Mouse (Mus musculus): ENCODE data around the gene Mrfap1. TPM values are rescaled to one million over a fixed set of nuclear protein-coding genes. Genes with fewer than 3 reads are reported as not detected.
A peak's percentile ranks its signal among the peaks of the same experiment; 100 is the strongest.

Mrfap1 gene
- 343 and 355 TPM in 2 replicates for polyA plus RNA-seq (2012; rRNA removed)

GRCm38 (mm10) chr5:36796296-36797014, at the start of gene Mrfap1:
TSS of gene Mrfap1 (minus strand) at chr5:36796772.
- peak; percentile 83 to 95 for DNase-seq (ENCODE audit: extremely low spot score in 1 of 2, low spot score in 1 of 2)

- DNase-seq (ENCODE audit: extremely low spot score in 1 of 2, low spot score in 1 of 2): peak; percentile 51 to 67
Measured at GRCm38 (mm10) chr5:36844490-36844889, 47.9 kb upstream of the Mrfap1 start.

GRCm38 (mm10) chr5:36841701-36842100, 45.1 kb upstream of the Mrfap1 start:
- peak in 1 of 2 experiments; percentile 42 for DNase-seq (ENCODE audit: extremely low spot score in 1 of 2, low spot score in 1 of 2)

- DNase-seq (ENCODE audit: extremely low spot score in 1 of 2, low spot score in 1 of 2): no peak
Measured at GRCm38 (mm10) chr5:36840092-36840491, 43.5 kb upstream of the Mrfap1 start.

GRCm38 (mm10) chr5:36839602-36840001, 43.0 kb upstream of the Mrfap1 start:
- no peak for DNase-seq (ENCODE audit: extremely low spot score in 1 of 2, low spot score in 1 of 2)

GRCm38 (mm10) chr5:36839032-36839431, 42.5 kb upstream of the Mrfap1 start:
- DNase-seq (ENCODE audit: extremely low spot score in 1 of 2, low spot score in 1 of 2): peak; percentile 62 to 84

GRCm38 (mm10) chr5:36835933-36836332, 39.4 kb upstream of the Mrfap1 start:
- peak; percentile 53 to 90 for DNase-seq (ENCODE audit: extremely low spot score in 1 of 2, low spot score in 1 of 2)

GRCm38 (mm10) chr5:36831272-36831671, 34.7 kb upstream of the Mrfap1 start:
- peak; percentile 46 to 71 for DNase-seq (ENCODE audit: extremely low spot score in 1 of 2, low spot score in 1 of 2)

GRCm38 (mm10) chr5:36829913-36830879, 33.6 kb upstream of the Mrfap1 start, which contains the start of gene Man2b2:
TSS of gene Man2b2 (minus strand) at chr5:36830653.
- DNase-seq (ENCODE audit: extremely low spot score in 1 of 2, low spot score in 1 of 2): peak; percentile 76 to 94

GRCm38 (mm10) chr5:36829098-36829497, 32.5 kb upstream of the Mrfap1 start:
- no peak for DNase-seq (ENCODE audit: extremely low spot score in 1 of 2, low spot score in 1 of 2)

- no peak for DNase-seq (ENCODE audit: extremely low spot score in 1 of 2, low spot score in 1 of 2)
Measured at GRCm38 (mm10) chr5:36822907-36823306, 26.3 kb upstream of the Mrfap1 start.

GRCm38 (mm10) chr5:36820142-36820541, 23.6 kb upstream of the Mrfap1 start:
- peak in 1 of 2 experiments; percentile 79 for DNase-seq (ENCODE audit: extremely low spot score in 1 of 2, low spot score in 1 of 2)

GRCm38 (mm10) chr5:36819742-36820141, 23.2 kb upstream of the Mrfap1 start:
- DNase-seq (ENCODE audit: extremely low spot score in 1 of 2, low spot score in 1 of 2): no peak

- DNase-seq (ENCODE audit: extremely low spot score in 1 of 2, low spot score in 1 of 2): no peak
Measured at GRCm38 (mm10) chr5:36817738-36818137, 21.2 kb upstream of the Mrfap1 start.

- DNase-seq (ENCODE audit: extremely low spot score in 1 of 2, low spot score in 1 of 2): no peak
Measured at GRCm38 (mm10) chr5:36814554-36814953, 18.0 kb upstream of the Mrfap1 start.

- peak; percentile 33 to 86 for DNase-seq (ENCODE audit: extremely low spot score in 1 of 2, low spot score in 1 of 2)
Measured at GRCm38 (mm10) chr5:36811413-36811812, 14.8 kb upstream of the Mrfap1 start.

- DNase-seq (ENCODE audit: extremely low spot score in 1 of 2, low spot score in 1 of 2): no peak
Measured at GRCm38 (mm10) chr5:36810634-36811033, 14.1 kb upstream of the Mrfap1 start.

- DNase-seq (ENCODE audit: extremely low spot score in 1 of 2, low spot score in 1 of 2): no peak
Measured at GRCm38 (mm10) chr5:36809123-36809522, 12.6 kb upstream of the Mrfap1 start.

GRCm38 (mm10) chr5:36807106-36807505, 10.5 kb upstream of the Mrfap1 start:
- DNase-seq (ENCODE audit: extremely low spot score in 1 of 2, low spot score in 1 of 2): no peak

GRCm38 (mm10) chr5:36797291-36797690, 719 bp upstream of the Mrfap1 start:
- no peak for DNase-seq (ENCODE audit: extremely low spot score in 1 of 2, low spot score in 1 of 2)

GRCm38 (mm10) chr5:36795647-36796295, 801 bp downstream of the Mrfap1 start:
- peak; percentile 52 to 67 for DNase-seq (ENCODE audit: extremely low spot score in 1 of 2, low spot score in 1 of 2)
